Mouse (Mus musculus) kidney, adult 9 months (tissue): ENCODE measurements around the gene Ak6.

Experiments
- DNase-seq: peaks from one replicate; pipeline ENCODE4 v3.0.0; 2022

The Ak6 gene

DNA sequence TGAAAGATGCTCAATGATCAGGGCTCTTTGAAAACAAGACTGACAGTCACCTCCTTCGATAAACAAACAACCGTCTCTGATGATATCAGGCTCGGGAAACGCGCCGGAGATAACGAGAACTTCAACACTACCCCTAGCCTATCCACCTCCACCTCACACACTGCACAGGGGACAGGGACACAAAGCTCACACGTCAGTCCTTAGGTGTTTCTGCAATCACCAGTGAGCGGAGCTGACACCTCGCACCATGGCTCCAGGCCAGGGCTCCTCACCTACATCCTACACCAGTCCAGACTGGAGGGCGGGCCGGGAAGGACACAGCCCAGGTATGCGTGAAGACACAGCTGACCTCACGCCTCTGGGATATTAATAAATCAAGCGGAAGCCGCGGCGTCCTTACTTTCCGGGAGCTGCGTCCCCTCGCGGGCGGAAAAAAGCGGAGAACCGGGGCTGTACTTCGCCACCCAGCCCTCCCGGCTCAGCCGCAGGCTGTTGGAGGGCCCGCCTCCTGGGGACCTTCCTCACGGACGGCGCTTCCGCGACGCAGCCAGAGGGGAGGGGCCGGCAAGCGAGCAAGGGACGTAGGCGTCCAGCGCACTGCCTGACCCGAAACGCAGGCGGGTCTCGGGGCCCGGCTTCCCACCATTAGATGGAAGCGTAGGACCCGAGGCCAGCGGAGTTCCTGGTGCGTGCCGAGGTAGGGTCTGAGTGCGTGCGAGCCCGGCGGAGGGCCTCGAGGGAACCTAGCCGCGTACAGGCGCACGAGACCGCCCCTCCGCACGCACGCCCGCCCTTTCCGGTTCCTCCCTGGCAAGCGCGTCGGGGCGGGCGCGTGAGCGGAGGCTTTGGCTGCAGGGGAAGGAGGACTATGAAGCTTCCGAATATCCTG, at the start of gene Ak6, which contains the start of gene Rad17:
Gene Ak6, plus strand, starts transcription at position 430 of the 889 bp plus-strand sequence.
Gene Rad17, minus strand, starts transcription at position 502 of the 889 bp plus-strand sequence.
- DNase-seq = peak; percentile 95

- no peak for DNase-seq
Observed at GRCm38 (mm10) chr13:100601034-100601433, 49.7 kb upstream of the Ak6 start.

DNA sequence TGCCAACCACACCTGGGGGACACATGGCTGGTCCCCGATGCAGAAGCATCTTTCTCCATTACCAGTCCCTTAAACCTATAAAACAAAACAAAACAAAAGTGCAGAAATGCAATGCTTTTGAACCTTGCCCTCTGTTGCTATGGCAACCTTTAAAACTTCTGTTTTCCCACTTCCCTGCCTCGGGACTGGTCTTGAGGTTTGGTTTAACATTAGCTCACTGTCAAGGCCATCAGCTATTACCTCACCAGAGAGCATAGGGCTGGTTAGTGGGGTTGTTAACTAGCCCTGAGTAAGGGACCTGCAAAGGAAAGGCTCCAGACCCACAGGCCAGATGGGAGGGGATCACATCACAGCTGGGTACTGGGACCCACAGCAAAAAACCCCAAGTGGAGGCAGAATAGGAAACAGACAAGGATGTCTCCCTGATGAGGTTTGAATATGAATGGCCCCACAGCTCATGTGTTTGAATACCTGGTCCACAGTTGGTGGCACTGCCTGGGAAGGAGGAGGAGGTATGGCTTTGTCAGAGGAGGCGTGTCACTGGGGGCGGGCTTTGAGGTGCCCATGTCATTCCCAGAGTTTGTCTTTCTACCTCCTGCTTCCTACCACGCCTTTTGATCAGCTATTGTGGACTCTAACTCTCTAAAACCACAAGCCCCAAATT, 48.4 kb upstream of the Ak6 start:
- peak; percentile 90 for DNase-seq

DNA sequence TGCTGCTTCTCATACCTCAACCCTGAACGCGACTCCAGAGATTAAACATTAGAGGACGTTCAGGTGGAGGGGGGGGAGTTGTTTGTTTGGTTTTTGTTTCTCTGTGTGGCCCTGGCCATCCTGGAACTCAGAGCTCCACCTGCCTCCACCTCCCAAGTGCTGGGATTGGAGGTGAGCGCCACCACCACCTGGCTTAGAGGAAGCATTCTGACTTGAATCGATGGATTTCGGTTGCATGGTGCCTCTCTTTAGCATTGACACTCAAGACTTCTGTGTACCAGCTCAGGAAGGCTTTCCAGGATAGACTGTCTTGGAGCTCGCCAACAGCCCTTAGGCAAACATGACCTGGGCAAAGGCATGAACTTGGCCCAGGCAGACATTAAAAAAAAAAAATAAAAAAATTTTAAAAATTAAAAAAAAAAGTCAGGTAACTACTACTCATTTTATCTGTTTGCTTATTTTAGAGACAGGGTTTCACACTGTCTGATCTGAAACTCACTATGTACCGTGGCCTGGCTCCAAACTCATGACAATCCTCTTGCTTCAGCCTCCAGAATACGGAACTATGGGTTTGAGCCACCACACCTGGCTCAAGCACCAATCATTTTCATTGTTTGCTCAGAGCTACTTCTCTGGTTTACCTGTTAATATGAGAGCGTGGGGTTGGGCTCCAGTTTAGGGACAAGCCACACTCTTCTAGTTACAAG, 47.6 kb upstream of the Ak6 start:
- no peak for DNase-seq

GRCm38 (mm10) chr13:100603738-100604095, 47.1 kb upstream of the Ak6 start:
- no peak for DNase-seq

GRCm38 (mm10) chr13:100605845-100606244, 44.9 kb upstream of the Ak6 start:
- no peak for DNase-seq

DNA sequence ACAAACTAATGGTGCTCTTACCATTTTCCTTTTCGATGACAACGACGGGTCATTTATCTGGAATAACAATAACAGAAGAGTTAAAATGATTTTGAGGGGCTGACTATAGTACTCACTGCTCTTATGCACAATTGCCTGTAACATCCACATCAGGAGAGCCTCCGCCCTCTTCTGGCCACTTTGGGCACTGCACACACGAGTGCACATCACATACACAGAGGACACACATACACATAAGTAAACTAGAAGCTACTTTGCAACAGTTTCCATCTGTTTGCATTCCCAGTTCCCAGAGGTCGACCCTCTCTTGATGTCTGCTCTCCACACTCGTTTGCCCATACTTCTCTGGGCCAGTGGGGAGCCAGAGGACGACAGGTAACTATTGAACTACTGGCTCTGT, 43.0 kb upstream of the Ak6 start:
- no peak for DNase-seq

DNA sequence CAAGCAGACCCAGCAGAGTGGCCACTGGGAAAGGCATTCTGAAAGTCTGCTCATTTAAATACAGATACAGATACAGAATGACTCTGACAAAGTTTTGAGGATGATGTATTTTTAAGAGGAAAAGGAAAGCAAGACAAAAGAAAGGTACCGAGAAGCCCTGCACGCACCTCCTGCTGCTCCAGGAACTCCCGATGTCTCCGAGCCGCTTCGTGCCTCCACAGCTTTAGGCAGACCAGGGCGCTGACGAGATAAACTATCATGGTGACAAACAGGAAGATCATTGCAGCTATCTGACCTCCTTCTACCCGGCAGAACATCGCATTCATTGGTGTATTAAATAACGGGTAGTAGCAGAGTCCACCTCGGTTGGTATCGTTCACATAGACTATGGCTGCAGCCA, 39.5 kb upstream of the Ak6 start:
- DNase-seq = no peak

DNA sequence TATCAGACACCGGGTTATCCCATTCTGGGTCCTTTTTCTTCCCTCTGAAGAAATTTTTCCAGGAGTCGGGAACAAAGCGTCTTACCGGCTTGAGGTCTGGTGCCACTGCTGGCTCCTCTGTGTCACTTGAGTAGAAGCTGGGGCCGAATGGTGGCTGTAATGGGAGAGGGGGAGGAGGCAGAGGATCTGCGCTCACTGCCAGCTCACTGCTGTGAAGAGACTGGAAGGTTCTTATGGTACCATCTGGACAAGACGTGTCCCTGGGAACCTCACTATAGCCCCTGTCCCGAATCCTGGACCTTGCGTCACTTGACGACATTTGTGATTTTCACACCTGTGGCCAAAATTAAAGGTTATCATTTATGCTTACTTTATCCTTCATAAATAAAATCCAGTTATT, 38.5 kb upstream of the Ak6 start:
- no peak for DNase-seq

DNA sequence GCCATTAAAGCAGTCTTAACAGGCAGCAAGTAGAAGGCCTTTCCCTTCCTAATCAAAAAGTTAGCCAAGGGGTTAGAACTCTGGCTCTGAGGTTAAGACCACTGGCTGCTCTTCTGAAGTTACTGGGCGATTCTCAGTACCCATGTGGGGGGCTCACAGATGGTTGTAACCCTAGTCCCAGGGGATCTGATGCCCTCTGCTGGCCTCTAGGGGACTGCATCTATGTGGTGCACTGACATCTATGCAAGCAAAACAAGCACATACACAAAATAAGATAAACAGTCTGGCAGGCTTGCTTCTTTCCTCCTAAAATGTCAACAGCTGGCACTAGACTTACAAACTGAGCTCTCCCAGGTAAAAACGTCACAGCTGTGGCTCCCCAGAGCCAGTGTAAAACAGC, 37.9 kb upstream of the Ak6 start:
- DNase-seq = no peak

DNA sequence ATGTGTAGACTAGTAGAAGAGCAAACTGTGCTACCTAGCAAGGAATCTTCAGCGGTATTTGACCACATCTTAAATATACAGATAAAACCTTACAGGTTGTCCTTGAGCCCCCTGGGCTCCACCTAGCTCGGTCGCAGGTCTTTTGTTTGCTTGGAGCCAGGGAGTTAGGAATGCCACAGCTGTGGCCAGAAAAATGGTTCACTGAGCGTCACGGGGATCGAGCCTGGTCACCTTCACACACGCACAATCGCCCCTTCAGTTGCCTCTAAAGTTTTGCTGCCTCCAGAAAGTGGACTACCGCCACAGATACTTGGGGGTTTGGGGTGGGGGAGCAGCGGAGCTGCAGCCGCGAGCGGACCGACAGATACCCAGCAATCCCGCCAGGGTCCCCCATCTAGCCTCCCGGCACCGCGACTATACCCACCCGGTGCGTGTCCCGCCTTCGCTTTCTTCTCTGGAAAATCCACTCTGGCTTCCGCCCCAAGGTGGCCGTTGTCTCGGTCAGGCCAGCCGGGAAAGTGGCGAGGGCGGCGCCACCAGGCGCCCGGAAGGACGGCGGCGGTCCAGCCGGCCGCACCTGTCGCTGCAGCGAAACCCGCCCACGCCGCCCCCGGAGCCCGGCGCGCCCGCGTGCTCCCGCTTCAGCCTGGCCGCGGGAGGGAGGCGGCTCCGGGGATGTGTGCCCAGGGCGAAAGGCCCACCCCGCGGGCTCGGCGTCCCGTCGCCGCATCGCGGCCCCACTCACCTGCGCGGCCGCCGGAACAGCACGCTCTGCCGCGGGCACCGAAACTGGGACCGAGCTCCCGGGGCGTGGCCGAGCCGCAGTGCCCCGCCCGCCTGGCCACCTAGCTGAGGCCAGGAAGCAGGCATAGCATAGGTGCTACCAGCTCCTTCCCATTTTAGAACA, 34.3 kb upstream of the Ak6 start, which contains the start of gene Marveld2:
Gene Marveld2, minus strand, starts transcription at position 791 of the 907 bp plus-strand sequence.
- peak; percentile 73 for DNase-seq

DNA sequence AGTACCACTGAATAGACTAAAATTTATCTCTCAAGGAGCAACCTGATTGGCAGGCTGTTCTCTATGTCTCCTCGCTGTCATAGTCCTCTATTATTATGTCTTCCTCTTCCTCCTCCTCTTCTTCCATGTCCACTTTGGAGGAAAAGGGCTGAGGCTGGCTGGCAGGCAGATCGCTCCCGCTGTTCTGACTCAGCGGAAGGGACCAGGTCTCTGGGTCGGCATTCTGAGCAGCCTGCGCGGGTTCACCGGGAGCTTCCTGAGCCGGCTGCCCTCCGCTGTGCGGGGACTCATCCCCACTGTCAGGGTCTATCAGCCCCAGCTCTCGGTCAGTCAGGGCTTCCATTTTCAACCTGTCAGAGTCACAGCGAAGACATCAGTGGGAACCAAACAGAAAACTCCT, 33.2 kb upstream of the Ak6 start:
- DNase-seq = no peak

DNA sequence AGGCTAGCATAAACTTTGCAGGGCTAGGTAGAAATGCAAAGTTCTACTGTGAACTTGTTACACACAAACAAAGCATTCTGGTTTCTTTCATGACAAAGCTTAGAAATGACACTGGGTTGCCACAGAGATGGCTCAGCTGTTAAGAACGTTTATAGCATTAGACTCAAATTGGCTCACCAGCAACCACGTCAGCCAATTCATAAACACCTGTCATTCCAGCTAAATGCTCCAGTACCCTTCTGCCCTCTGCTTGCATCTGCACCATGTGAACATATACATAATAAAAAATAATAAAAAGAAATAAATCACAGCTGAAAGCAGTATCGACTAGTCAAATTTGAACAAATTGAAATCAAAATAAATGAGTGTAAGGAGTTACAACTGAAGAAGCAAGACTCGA, 28.5 kb upstream of the Ak6 start:
- DNase-seq = no peak

DNA sequence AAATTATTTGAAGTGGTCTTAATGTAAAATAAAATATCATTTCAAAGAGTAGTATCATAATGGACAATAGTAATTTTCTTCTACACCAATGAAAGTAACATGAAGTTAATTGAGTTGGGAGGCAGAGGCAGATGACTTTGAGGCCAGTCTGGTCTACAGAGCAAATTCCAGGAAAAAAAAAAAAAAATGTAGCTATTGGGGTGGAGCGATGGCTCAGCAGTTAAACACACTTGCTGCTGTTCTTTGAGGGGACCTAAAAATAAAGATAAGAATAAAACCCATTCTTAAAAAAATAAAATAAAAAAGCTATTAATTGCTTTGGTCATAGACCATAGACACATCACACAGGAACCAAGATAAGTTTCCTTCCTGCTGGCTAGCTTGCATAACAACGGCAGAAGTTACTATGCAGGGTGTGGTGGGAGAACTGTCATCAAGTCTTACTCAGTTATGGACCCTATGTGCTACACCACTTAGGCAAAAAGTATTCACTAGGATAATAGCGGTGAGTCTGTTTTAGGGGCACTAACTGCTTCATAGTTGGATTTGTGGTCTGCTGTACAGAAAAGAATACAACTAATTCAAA, 16.6 kb upstream of the Ak6 start:
- DNase-seq = no peak

- no peak for DNase-seq
Observed at GRCm38 (mm10) chr13:100642471-100643209, 8.1 kb upstream of the Ak6 start.

DNA sequence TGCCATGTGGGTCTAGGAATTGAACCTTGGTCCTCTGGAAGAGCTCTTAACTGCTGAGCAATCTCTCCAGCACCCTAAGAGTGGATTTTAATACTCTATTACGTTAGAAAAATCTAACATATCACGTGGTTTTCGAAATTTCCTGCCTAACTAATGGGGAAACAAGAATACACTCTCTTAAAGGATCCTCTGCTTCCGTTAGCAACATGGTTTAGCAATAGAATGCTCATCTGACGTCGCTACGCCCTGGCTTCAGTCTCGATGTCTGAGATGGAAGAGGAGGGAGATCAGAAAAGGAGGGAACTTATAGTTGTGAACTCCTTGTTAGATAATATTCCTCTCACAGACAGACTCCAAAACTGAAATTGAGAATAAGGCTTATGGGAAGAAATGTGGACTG, 2.6 kb upstream of the Ak6 start:
- DNase-seq = no peak

DNA sequence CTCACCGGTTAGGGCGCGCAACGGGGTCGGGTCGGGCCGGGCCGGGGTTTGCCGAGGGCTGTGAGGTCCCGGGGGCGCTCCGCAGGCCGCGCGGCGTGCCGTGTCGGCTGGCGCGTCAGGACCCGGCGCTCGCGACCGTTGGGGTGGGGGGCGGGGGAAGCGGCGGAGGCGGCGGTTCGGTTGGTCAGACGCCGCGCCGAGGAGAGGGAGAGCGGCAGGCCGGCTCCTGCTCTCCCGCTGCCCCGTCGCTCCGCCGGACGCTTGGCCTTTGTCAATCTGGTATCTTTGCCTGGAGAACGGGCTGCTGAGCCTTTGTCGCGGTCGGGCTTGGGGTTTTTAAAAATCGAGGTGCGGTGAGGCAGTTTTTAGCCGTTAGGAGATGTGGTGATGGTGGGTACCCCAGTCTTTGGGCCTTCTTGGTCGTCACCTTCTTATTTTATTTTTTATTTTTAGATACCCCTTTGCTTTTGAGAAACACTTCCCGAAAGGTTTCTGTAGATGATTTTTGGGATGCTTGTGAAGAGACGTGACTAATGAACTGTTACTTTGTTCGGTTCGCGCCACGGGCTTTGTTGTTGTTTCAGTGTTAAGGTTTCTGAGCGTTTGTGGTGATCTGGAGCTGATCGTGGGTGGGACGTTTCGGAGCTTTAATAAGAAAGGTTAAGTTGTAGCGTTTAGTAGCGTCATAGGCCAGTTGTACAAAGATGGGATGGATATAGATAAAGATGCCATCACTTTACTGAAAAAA, 834 bp downstream of the Ak6 start, which contains the start of gene Taf9:
Gene Taf9, plus strand, starts transcription at position 141 of the 748 bp plus-strand sequence.
- no peak for DNase-seq

- DNase-seq = no peak
Observed at GRCm38 (mm10) chr13:100658091-100658490, 7.3 kb downstream of the Ak6 start.

GRCm38 (mm10) chr13:100659864-100660456, 9.2 kb downstream of the Ak6 start:
- peak; percentile 57 for DNase-seq
